Comparison of ENCODE assay signal across 30 mouse cellular contexts in the genomic region with DNA sequence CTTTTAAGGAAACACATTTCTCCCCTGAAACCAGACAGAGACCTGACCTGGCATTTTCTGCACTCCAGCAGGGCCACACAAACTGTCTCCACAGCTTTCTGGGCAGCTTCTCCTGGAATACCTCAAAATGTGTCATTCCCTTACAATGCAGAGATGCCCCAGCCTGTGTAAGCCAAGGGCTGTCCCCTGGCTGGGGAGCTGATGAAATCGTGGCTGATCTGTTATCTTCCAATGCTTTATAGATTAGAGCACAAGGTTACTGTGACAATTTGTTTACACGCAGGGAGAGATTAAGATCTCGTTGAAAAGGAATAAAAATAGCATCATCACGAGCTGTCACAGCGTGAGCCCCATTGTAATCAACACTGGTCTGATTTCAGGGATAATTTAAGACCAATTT.
A peak's percentile ranks its signal among the peaks of the same experiment; 100 is the strongest.
DNase-seq lines count a peak whose midpoint lies in the region; ATAC-seq lines count a peak whose summit lies in the region.
"Had no signal": no experiment of that assay in that cellular context is flagged by ENCODE, and none has a peak within 500 bp of the region (broad histone marks: within the 10 kb centered on the region; RNA-seq: fewer than 3 reads in every experiment).

No protein-coding gene starts in this region.

- WGBS in kidney, embryonic 15.5 days: 19% methylated on average over 5 of the region's 5 CpGs
- WGBS in midbrain, embryonic 10.5 days: 9% methylated on average over 5 of the region's 5 CpGs
- 17% methylated on average over 5 of the region's 5 CpGs for WGBS in midbrain, embryonic 16.5 days
- 7% methylated on average over 5 of the region's 5 CpGs for WGBS in limb, embryonic 10.5 days

- no peaks in the 10 kb centered on the region for H3K36me3 ChIP-seq in kidney, embryonic 15.5 days
- H3K36me3 ChIP-seq in midbrain, embryonic 10.5 days: no peaks in the 10 kb centered on the region
- no peaks in the 10 kb centered on the region for H3K36me3 ChIP-seq in midbrain, embryonic 16.5 days (ENCODE audit: control insufficient read depth, insufficient read depth, low read length)
- H3K36me3 ChIP-seq in limb, embryonic 10.5 days: no peaks in the 10 kb centered on the region
- H3K36me3 ChIP-seq: embryonic facial prominence, embryonic 10.5 days; embryonic facial prominence, embryonic 15.5 days; G1E; heart, embryonic 13.5 days; hindbrain, embryonic 10.5 days; hindbrain, embryonic 15.5 days; liver, embryonic 15.5 days; neural tube, embryonic 13.5 days had no signal

- no peak overlapping the region for H3K4me2 ChIP-seq in kidney, embryonic 15.5 days
- H3K4me2 ChIP-seq in midbrain, embryonic 16.5 days (ENCODE audit: low read length): no peak overlapping the region
- H3K4me2 ChIP-seq: embryonic facial prominence, embryonic 15.5 days; forebrain, embryonic 13.5 days; heart, embryonic 13.5 days; hindbrain, embryonic 15.5 days; liver, embryonic 15.5 days; neural tube, embryonic 13.5 days had no signal

- peaks cover 28% of the 10 kb centered on the region for H3K4me1 ChIP-seq in kidney, embryonic 15.5 days
- H3K4me1 ChIP-seq in midbrain, embryonic 10.5 days: peaks cover 25% of the 10 kb centered on the region
- H3K4me1 ChIP-seq in midbrain, embryonic 16.5 days (ENCODE audit: control insufficient read depth, insufficient read depth, low read length): no peaks in the 10 kb centered on the region; the same call in 1 of the 2 replicates
- H3K4me1 ChIP-seq in limb, embryonic 10.5 days: peaks cover 47% of the 10 kb centered on the region
- H3K4me1 ChIP-seq: liver, embryonic 15.5 days; megakaryocyte, embryonic 14.5 days had no signal

- no peaks in the 10 kb centered on the region for H3K9me3 ChIP-seq in kidney, embryonic 15.5 days (replicated peaks)
- H3K9me3 ChIP-seq in midbrain, embryonic 10.5 days (replicated peaks): no peaks in the 10 kb centered on the region
- H3K9me3 ChIP-seq in midbrain, embryonic 16.5 days (replicated peaks; ENCODE audit: control insufficient read depth, low read length, poor library complexity, severe bottlenecking): no peaks in the 10 kb centered on the region
- H3K9me3 ChIP-seq in limb, embryonic 10.5 days (replicated peaks): no peaks in the 10 kb centered on the region
- H3K9me3 ChIP-seq: embryonic facial prominence, embryonic 10.5 days; embryonic facial prominence, embryonic 15.5 days; forebrain, embryonic 13.5 days; heart, embryonic 13.5 days; hindbrain, embryonic 10.5 days; hindbrain, embryonic 15.5 days; liver, embryonic 15.5 days; neural tube, embryonic 13.5 days had no signal

- peak; percentile 7 for DNase-seq in adrenal gland, adult 2 months
- DNase-seq in adrenal gland, postnatal 25 days: no peak
- DNase-seq in kidney, postnatal 14 days: no peak
- no peak for DNase-seq in midbrain, embryonic 10.5 days (ENCODE audit: low spot score)
- no peak for DNase-seq in limb, embryonic 10.5 days (ENCODE audit: low spot score)
- no peak for DNase-seq in thymus, postnatal 25 days
- DNase-seq: adrenal gland, adult 8-10 months; cerebellum, adult 18-20 months; cerebellum, postnatal 25 days; gastrocnemius, postnatal 10 days; heart, postnatal 10 days; kidney, adult 18-20 months; kidney, postnatal 36 days; lung, postnatal 4 days; right cerebral cortex, postnatal 4 days; thymus, adult 18-20 months; thymus, postnatal 36 days had no signal

- H3K4me3 ChIP-seq in kidney, embryonic 15.5 days (replicated peaks): no peak overlapping the region
- H3K4me3 ChIP-seq in midbrain, embryonic 10.5 days: no peak overlapping the region
- H3K4me3 ChIP-seq in midbrain, embryonic 16.5 days (ENCODE audit: low read depth, low read length): no peak overlapping the region
- H3K4me3 ChIP-seq in limb, embryonic 10.5 days: no peak overlapping the region
- H3K4me3 ChIP-seq: embryonic facial prominence, embryonic 10.5 days; embryonic facial prominence, embryonic 15.5 days; forebrain, embryonic 13.5 days; heart, embryonic 13.5 days; hindbrain, embryonic 10.5 days; hindbrain, embryonic 15.5 days; liver, embryonic 15.5 days; megakaryocyte, embryonic 14.5 days; neural tube, embryonic 13.5 days had no signal

- no peaks in the 10 kb centered on the region for H3K27me3 ChIP-seq in kidney, embryonic 15.5 days
- H3K27me3 ChIP-seq in midbrain, embryonic 10.5 days (ENCODE audit: low read depth, poor library complexity, severe bottlenecking): peaks cover 69% of the 10 kb centered on the region
- no peaks in the 10 kb centered on the region for H3K27me3 ChIP-seq in midbrain, embryonic 16.5 days (ENCODE audit: control insufficient read depth, insufficient read depth, low read depth, low read length)
- peaks cover 27% of the 10 kb centered on the region for H3K27me3 ChIP-seq in limb, embryonic 10.5 days (ENCODE audit: low read depth, poor library complexity, severe bottlenecking)
- H3K27me3 ChIP-seq: liver, embryonic 15.5 days had no signal

- peak overlapping the region; percentile 11; the same call in 1 of the 2 replicates for H3K27ac ChIP-seq in kidney, embryonic 15.5 days
- H3K27ac ChIP-seq in midbrain, embryonic 10.5 days (replicated peaks): 0 out of 2 replicates have a peak overlapping the region, but pooled peaks have one; percentile 42
- no peak overlapping the region for H3K27ac ChIP-seq in midbrain, embryonic 16.5 days (ENCODE audit: low read length)
- peak overlapping the region; percentile 73; the same call in 1 of the 2 replicates for H3K27ac ChIP-seq in limb, embryonic 10.5 days
- H3K27ac ChIP-seq: embryonic facial prominence, embryonic 15.5 days; forebrain, embryonic 13.5 days; heart, embryonic 13.5 days; hindbrain, embryonic 15.5 days; liver, embryonic 15.5 days; neural tube, embryonic 13.5 days; stomach, postnatal 0 days had no signal

- no peak for ATAC-seq in kidney, embryonic 15.5 days (replicated peaks; ENCODE audit: low FRiP score)
- ATAC-seq in midbrain, embryonic 16.5 days: no peak
- ATAC-seq: forebrain, embryonic 13.5 days had no signal

- no peak overlapping the region for H3K9ac ChIP-seq in kidney, embryonic 15.5 days
- H3K9ac ChIP-seq in midbrain, embryonic 16.5 days (ENCODE audit: low read depth, low read length): no peak overlapping the region
- H3K9ac ChIP-seq: embryonic facial prominence, embryonic 15.5 days; forebrain, embryonic 13.5 days; heart, embryonic 13.5 days; hindbrain, embryonic 15.5 days; liver, embryonic 15.5 days; neural tube, embryonic 13.5 days had no signal
